Mouse (Mus musculus) liver, adult 10 weeks (tissue): ENCODE measurements around the gene Pdia6. TPM values are rescaled to one million over a fixed set of nuclear protein-coding genes. Genes with fewer than 3 reads are reported as not detected.

Experiments
- polyA plus RNA-seq: library from polyadenylated mRNA; stranded (reverse); fragments of 350-450 nt; fragmentation: Illumina TruSeq; extraction: RNeasy Lipid Tissue Mini Kit (QIAGEN cat#74804); gene quantifications from one replicate; pipeline ENCODE4 v1.2.3, GENCODE M21; 2014; ENCODE audit warnings: low read depth, low replicate concordance

The Pdia6 gene
- 110 TPM for polyA plus RNA-seq

GRCm38 (mm10) chr12:17265971-17266672 lies at the start of gene Pdia6:
Gene Pdia6 (plus strand): TSS chr12:17266545.

GRCm38 (mm10) chr12:17329259-17329658 lies 62.9 kb downstream of the Pdia6 start, which contains the start of gene Atp6v1c2:
Gene Atp6v1c2 (minus strand): TSS chr12:17329359.

Other genes with a start within 250 kb of the Pdia6 start
- gene Kcnf1, start 89.7 kb upstream of the Pdia6 start, polyA plus RNA-seq: not detected
- gene Atp6v1c2, start 62.8 kb downstream of the Pdia6 start, polyA plus RNA-seq: not detected
- gene Nol10, start 81.9 kb downstream of the Pdia6 start, polyA plus RNA-seq: 5.4 TPM